Mouse (Mus musculus) left cerebral cortex, postnatal 10 days (tissue): Measurements from ENCODE around the gene Zic4. TPM values are rescaled to one million over a fixed set of nuclear protein-coding genes. Genes with fewer than 3 reads are reported as not detected.

Source experiments
- DNase-seq, 2 experiments: peaks; one replicate each; pipeline ENCODE4 v3.0.0; 2021 to 2022; ENCODE audit warnings: low spot score in 2 of 2, mixed read lengths in 1 of 2; ENCODE audit errors: extremely low spot score in 1 of 2
- intact Hi-C: fragments of 180-260 bp; cut with DNase I; formaldehyde crosslinking; loops from one replicate; pipeline ENCODE4 v1.15.1; 2025
- total RNA-seq, 2 experiments: library from RNA; stranded (reverse); gene quantifications; 2 replicates each; pipeline ENCODE4 v1.2.3; 2021

The Zic4 gene
- total RNA-seq, 2 experiments from 2014 or later = 3.4 to 4.6 TPM

DNA sequence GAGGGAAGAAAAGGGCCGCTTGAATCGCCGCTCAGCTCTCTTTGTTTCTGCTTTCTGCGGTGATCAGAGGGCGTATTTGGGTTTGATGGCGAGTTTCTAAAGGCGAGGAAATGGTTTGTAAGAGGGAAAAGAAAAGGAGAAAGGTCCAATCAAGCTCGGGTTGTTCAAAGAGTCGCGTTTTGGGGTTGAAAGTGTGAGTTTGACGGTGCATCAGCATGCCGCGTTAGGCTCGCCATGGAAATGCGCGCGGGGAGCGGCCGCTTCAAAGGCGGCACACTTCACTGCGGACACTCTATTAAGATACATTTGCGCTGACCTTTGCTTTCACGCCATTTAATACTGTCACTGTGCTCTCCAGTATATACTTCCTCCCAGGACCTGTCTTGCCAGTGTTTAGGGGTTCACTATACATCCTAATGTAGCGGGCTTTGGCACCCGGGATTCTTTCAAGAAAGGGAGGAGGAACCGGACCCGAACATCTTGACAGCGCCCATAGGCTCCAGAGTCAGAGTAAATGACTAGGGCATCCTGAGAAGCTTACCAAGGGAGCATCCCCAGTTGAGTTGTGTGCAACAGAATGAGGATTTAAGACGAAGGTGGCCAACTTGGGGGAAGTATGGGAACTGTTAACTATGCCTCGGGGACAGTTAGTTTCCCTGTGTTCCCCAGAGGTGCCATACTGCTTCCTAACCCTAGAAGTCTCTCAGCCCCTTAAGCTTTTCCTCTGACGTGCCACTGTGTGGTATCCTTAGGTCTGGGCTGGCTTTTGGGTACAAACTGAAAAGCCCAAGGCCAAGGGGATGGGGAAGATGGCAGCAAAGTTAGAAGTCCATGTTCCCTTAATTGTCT is 24.9 kb downstream of the Zic4 start:
- DNase-seq = no peak
- intact Hi-C loops = no loop called here

GRCm38 (mm10) chr9:91387740-91388080 is 25.5 kb downstream of the Zic4 start:
- DNase-seq = no peak

DNA sequence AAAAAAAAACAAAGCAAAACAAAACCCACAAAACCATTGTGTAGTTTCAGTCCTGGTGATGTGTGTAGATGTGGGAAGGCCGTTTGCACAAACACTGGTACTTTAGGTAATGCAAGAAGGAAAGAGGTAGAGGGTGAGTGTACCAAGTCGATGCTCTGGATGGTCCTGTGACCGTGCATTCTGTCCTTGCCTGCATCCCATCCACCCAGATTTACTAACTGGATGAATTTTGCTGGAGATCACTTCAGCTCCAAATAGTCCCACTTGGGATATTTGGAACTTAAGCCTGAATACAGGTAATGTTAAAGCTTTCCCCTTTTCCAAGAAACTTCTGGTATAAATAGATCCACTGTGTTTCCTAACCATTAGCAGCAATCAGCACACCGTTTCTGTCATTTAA is 26.0 kb downstream of the Zic4 start:
- intact Hi-C loops = no loop called here
- DNase-seq = no peak

More at GRCm38 (mm10) chr9:91387740-91388080, 25.5 kb downstream of the Zic4 start:
- intact Hi-C loops = no loop called here

DNA sequence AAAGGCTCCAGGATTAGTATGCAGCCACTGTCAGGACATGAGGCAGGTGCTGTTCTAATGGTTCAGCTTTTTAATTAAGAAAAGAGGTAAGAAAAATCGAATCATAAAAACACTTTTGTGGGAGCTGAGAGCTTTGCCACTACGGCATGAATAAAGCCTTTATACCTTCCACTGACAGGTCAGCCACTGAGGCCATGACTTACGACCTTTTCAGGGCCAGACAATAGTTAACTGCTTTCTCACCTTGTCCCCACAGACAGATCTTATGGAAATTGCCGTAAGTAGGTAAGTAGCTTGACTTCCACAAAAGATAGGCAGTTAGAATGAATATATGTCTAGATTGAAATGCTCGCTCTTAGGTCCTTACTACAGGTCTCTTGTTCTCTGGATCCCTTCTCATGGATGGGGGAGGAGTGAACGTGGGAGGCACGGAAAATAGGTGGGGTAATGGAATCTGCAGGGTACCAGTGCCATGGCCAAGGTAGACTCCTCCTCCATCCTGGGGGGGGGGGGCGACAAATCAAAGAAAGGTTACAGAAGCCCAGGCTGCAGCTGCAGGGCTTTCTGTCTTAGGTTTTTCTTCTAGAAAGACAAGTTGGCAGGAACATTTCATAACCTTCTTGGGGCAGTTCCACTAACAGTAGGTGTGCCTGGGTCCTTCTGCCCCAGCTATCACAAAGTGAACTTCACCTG is 31.3 kb downstream of the Zic4 start:
- no peak for DNase-seq
- intact Hi-C loops = no loop called here

GRCm38 (mm10) chr9:91394211-91394646 is 32.0 kb downstream of the Zic4 start:
- DNase-seq = no peak
- intact Hi-C loops = no loop called here

DNA sequence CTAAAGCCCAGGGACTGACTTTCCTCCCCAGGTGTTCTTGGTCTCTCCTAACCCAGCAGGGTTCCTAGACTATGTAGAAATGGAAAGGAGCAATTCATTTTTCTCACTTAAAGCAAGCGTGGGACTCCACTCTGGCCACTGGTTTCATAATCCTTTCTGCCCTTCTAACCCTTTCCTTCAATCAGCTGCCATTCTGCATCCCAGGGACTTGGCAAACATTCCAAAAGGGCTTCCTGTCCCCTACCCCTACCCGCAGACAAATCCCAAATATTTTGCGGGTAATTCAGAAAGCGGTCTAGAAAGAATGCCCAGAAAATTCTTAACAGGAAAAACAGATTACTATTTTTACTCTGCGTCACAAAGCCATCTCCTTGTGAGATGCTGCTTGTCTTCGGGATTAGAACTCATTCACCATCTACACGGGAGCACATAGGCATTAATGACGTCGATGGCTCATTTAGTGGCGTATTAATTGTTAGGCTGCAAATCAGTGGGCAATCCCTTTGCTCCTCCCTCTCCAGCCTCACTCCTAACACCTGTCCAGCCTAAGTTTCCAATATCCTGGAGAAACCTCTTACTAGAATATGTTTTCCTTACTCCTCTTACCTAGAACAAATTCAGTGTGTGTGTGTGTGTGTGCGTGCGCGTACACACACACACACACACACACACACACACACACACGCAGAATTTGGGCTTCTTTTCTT is 33.0 kb downstream of the Zic4 start:
- intact Hi-C loops = no loop called here
- no peak for DNase-seq

DNA sequence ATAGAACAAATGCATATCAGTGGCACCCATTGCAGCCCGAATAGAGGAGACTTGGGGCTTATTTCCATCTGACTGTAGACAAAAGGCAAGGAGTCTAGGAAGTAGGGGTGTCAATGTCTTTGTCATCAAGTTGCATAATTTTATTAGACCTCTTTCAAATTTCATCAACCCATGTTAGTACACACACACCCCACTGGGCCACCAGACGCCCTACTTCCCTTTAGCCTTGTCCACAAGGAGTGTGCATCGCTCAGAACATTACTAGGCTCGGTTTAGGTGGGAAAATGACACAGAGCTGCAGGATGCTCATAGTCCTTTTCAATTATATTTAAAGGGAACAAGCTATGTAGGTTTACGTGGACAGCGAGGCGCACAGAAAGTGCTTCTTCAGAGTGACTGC is 37.8 kb downstream of the Zic4 start:
- DNase-seq = no peak
- intact Hi-C loops = loop anchor here (10.0 kb wide), 1 partner anchor 705 kb away; no protein-coding TSS in a partner anchor

DNA sequence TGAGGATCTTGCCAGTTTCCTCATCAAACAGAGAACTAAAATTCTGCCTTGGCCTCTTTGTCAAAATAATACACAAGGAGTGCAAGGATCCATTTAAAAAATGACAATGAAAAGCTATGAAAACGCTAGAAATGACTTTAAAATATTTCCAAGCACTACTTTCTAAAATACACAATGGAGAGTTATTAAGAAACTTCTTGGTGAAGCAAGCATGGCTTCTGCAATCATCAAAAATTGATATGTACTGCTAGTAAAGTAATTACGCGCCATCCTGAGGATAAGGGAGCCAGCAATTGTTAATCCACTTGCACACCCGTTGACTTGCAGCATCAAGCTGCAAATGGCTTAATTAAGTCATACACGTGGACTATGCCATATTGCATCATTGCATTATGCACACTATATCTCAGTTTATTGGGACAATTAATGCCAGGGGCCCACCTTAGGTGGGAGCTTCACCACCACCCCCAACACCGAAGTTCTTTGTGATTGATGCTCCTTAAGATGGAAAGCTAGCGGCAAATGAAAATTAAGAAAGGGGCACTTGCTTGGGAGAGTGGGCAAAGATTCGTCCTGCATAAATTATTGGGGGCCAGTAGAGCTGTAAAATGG is 38.4 kb downstream of the Zic4 start:
- intact Hi-C loops = loop anchor here (10.0 kb wide), 1 partner anchor 706 kb away; no protein-coding TSS in a partner anchor

GRCm38 (mm10) chr9:91401471-91401870 is 39.3 kb downstream of the Zic4 start:
- no peak for DNase-seq
- intact Hi-C loops = loop anchor here (10.0 kb wide), 1 partner anchor 707 kb away; no protein-coding TSS in a partner anchor

More for the DNA sequence above, 38.4 kb downstream of the Zic4 start:
- no peak for DNase-seq

DNA sequence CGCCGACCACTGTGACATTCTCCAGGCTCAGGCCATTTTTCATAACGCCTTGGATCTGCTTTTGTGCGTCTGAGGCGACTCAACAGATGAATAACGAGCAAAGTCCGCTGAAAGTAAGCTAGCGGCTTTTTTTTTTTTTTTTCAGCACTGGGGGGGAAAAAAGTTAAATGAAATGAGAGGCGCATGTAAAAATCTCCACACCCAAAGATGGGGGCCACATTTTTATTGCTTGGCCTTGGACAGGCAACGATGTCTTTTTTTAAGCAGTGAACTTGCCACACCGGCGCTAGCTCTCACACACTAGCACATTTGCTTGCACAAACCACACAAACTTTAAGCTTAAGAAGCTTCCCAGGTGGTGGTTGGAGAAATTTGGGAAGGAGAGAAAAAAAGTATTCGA is 42.0 kb downstream of the Zic4 start:
- intact Hi-C loops = loop anchor here (10.0 kb wide), 1 partner anchor 709 kb away; no protein-coding TSS in a partner anchor

GRCm38 (mm10) chr9:91404905-91405752 is 42.9 kb downstream of the Zic4 start:
- intact Hi-C loops = loop anchor here (5.0 to 10.0 kb wide), 2 partner anchors 43 to 710 kb away; partner anchors contain the start of gene Zic4
- DNase-seq = no peak

More for the DNA sequence above, 42.0 kb downstream of the Zic4 start:
- no peak for DNase-seq

DNA sequence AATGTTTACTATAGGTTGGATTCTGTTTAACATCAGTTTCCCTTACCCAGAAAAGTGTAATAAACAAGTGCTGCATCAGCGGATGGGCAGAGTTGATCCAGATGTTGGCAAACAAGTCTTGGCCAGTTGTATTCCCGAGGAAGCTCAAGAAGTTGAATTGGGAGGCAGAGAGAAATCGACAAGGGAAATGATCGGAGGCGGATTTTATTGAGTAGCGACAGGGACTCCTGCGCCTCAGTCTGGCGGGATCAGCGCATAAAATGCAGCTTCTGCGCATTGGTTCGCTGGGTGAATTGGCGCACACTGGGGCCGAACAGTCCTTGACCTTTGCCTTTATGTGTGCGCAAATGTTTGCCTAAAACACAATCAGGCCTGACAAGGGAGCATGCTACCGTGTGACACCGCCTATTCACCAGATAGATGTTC is 43.6 kb downstream of the Zic4 start:
- intact Hi-C loops = loop anchor here (5.0 to 10.0 kb wide), 2 partner anchors 43 to 711 kb away; partner anchors contain the start of gene Zic4
- no peak for DNase-seq

GRCm38 (mm10) chr9:91406258-91406763 is 44.1 kb downstream of the Zic4 start:
- no peak for DNase-seq
- intact Hi-C loops = loop anchor here (5.0 to 10.0 kb wide), 2 partner anchors 44 to 712 kb away; partner anchors contain the start of gene Zic4

DNA sequence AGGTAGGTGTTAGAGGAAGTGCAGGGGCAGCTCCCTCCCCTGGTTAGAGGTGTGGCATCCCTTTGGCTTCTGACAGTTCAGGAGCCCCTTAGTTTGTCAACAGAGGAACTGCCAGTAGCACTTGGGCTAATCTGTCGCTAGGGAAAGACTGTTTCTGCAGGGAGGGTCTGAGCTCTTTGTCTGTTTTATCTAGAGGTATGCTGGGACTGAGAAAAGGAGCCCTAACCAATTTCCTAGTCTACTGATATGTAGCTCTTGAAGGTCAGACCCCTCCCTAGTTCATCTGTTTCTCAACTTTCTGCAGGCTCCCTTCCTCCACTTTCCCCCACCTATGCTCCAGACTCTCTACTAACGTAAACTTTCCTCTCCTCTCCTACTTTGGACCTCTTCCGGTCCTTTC is 47.6 kb downstream of the Zic4 start:
- no peak for DNase-seq
- intact Hi-C loops = loop anchor here (5.0 to 10.0 kb wide), 2 partner anchors 47 to 715 kb away; partner anchors contain the start of gene Zic4

GRCm38 (mm10) chr9:91414007-91414661 is 51.9 kb downstream of the Zic4 start:
- intact Hi-C loops = no loop called here
- no peak for DNase-seq

DNA sequence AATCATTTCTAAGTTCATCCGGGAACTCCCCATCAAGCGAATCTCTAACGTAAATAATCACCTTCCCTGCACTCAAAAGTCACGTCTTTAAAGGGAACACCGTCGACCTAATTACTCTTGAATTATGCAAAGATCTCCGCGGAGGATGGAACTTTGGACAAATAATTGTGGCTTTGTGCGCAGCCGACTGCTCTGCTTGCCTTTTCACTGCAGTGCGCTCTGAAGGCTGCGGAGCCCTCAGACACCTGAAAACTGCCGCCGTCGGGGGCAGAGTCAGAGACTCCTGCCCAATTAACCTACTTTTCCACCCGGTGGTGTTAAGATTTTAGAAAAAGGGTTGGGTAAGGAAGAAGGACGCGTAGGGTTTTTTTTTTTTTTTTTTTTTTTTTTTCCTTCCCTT is 58.2 kb downstream of the Zic4 start:
- intact Hi-C loops = no loop called here
- no peak for DNase-seq
